Mouse (Mus musculus) ES-Bruce4 (cell line): ENCODE results near the gene Hoxc6. TPM values are rescaled to one million over a fixed set of nuclear protein-coding genes. Genes with fewer than 3 reads are reported as not detected.

Source experiments
- H3K27ac ChIP-seq: 2 replicates; pipeline ENCODE4 v1.5.1; 2012; ENCODE audit warnings: low read length, inconsistent platforms; ENCODE audit not compliant: insufficient read depth
- H3K27me3 ChIP-seq: 2 replicates; pipeline ENCODE4 v1.6.1; 2012; ENCODE audit warnings: mild to moderate bottlenecking, low read length, inconsistent platforms; ENCODE audit not compliant: control insufficient read depth, poor library complexity, insufficient read depth, severe bottlenecking
- H3K36me3 ChIP-seq: 2 replicates; pipeline ENCODE4 v1.6.1; 2012; ENCODE audit warnings: inconsistent platforms, mild to moderate bottlenecking, low read length, moderate library complexity; ENCODE audit not compliant: control insufficient read depth, poor library complexity, insufficient read depth, severe bottlenecking
- H3K4me1 ChIP-seq: one replicate; pipeline ENCODE4 v1.8.1; 2011; ENCODE audit warnings: low read length; ENCODE audit not compliant: control insufficient read depth, insufficient read depth
- H3K4me3 ChIP-seq: 2 replicates; pipeline ENCODE4 v1.5.1; 2011; ENCODE audit warnings: low read depth, mild to moderate bottlenecking, low read length
- H3K9ac ChIP-seq: 2 replicates; pipeline ENCODE4 v1.6.1; 2012; ENCODE audit warnings: low read depth, mild to moderate bottlenecking, inconsistent platforms; ENCODE audit not compliant: poor library complexity, severe bottlenecking
- H3K9me3 ChIP-seq: replicated peaks from 2 replicates; pipeline ENCODE4 v1.6.1; 2012; ENCODE audit warnings: mild to moderate bottlenecking, low read length, inconsistent platforms; ENCODE audit not compliant: control insufficient read depth, poor library complexity, insufficient read depth, severe bottlenecking
- CTCF ChIP-seq: IDR thresholded peaks from one replicate; pipeline ENCODE4 v1.8.1; 2011; ENCODE audit warnings: low read depth, low read length
- EP300 ChIP-seq: IDR thresholded peaks from 2 replicates; pipeline ENCODE4 v1.6.1; 2011; ENCODE audit warnings: low read depth, low read length; ENCODE audit not compliant: insufficient read depth
- POLR2A ChIP-seq: IDR thresholded peaks from one replicate; pipeline ENCODE4 v1.8.1; 2011; ENCODE audit warnings: low read length; ENCODE audit not compliant: insufficient read depth
- polyA plus RNA-seq: library from polyadenylated mRNA; stranded (reverse); fragments of >200 nt; gene quantifications from 2 replicates; pipeline ENCODE4 v1.2.4, GENCODE M21; 2011; ENCODE audit warnings: low read depth; ENCODE audit not compliant: missing spikeins, insufficient read depth, insufficient read length

The Hoxc6 gene
- polyA plus RNA-seq, 1 experiment, result 1.3 TPM

GRCm38 (mm10) chr15:103013238-103013984, 15.4 kb downstream of the Hoxc6 start:
- no peak overlapping the region for H3K27ac ChIP-seq
- peaks cover 8% of the 10 kb centered on the region for H3K4me1 ChIP-seq
- H3K4me3 ChIP-seq, result peak overlapping the region; percentile 34; the same call in 1 of the 2 replicates
- H3K9ac ChIP-seq, result peak overlapping the region; percentile 36; the same call in 1 of the 2 replicates
- no peaks in the 10 kb centered on the region for H3K9me3 ChIP-seq
- no peak for TF ChIP-seq EP300
- peak; percentile 85 for TF ChIP-seq CTCF
- no peaks in the 10 kb centered on the region for H3K36me3 ChIP-seq
- peaks cover 68% of the 10 kb centered on the region for H3K27me3 ChIP-seq

- H3K4me3 ChIP-seq, result peak overlapping the region; percentile 63
- peaks cover 68% of the 10 kb centered on the region for H3K27me3 ChIP-seq
- H3K4me1 ChIP-seq, result peaks cover 8% of the 10 kb centered on the region
- no peaks in the 10 kb centered on the region for H3K36me3 ChIP-seq
- H3K9me3 ChIP-seq, result no peaks in the 10 kb centered on the region
- H3K27ac ChIP-seq, result no peak overlapping the region
- TF ChIP-seq CTCF (no peak), EP300 (no peak), POLR2A (no peak)
- peak overlapping the region; percentile 36; the same call in 1 of the 2 replicates for H3K9ac ChIP-seq
These were observed 16.3 kb downstream of the Hoxc6 start for GRCm38 (mm10) chr15:103014166-103015008.

GRCm38 (mm10) chr15:103015009-103015399, 16.9 kb downstream of the Hoxc6 start:
- Histone ChIP-seq H3K27ac (no peak overlapping the region), H3K9me3 (no peaks in the 10 kb centered on the region), H3K36me3 (no peaks in the 10 kb centered on the region), H3K27me3 (peaks cover 63% of the 10 kb centered on the region), H3K9ac (peak overlapping the region; percentile 36; the same call in 1 of the 2 replicates), H3K4me1 (peaks cover 8% of the 10 kb centered on the region), H3K4me3 (peak overlapping the region; percentile 50)
- no peak for TF ChIP-seq CTCF
- no peak for TF ChIP-seq POLR2A
- no peak for TF ChIP-seq EP300

- no peak overlapping the region for H3K9ac ChIP-seq
- peak overlapping the region; percentile 50 for H3K4me3 ChIP-seq
These were observed 17.5 kb downstream of the Hoxc6 start for GRCm38 (mm10) chr15:103015406-103016166.

GRCm38 (mm10) chr15:103018636-103019035, 20.6 kb downstream of the Hoxc6 start, which contains the start of gene Hoxc4:
TSS of gene Hoxc4 (plus strand) at chr15:103018934.
- no peak for TF ChIP-seq EP300
- TF ChIP-seq CTCF, result no peak
- no peak for TF ChIP-seq POLR2A
- no peak within 1 kb of the TSS for H3K27ac ChIP-seq
- peaks cover 41% of the 10 kb centered on the region for H3K27me3 ChIP-seq
- H3K36me3 ChIP-seq, result no peaks in the 10 kb centered on the region
- H3K4me1 ChIP-seq, result no peaks in the 10 kb centered on the region
- H3K9me3 ChIP-seq, result no peaks in the 10 kb centered on the region
- no peak within 1 kb of the TSS for H3K9ac ChIP-seq
- H3K4me3 ChIP-seq, result no peak within 1 kb of the TSS

More at GRCm38 (mm10) chr15:103015406-103016166, 17.5 kb downstream of the Hoxc6 start:
- H3K4me1 ChIP-seq, result peaks cover 5% of the 10 kb centered on the region
- no peak for TF ChIP-seq CTCF
- no peak for TF ChIP-seq EP300
- TF ChIP-seq POLR2A, result no peak
- H3K36me3 ChIP-seq, result no peaks in the 10 kb centered on the region
- peaks cover 60% of the 10 kb centered on the region for H3K27me3 ChIP-seq
- H3K27ac ChIP-seq, result no peak overlapping the region
- H3K9me3 ChIP-seq, result no peaks in the 10 kb centered on the region
